Mouse (Mus musculus): ENCODE results near the gene Slc2a4. TPM values are rescaled to one million over a fixed set of nuclear protein-coding genes. Genes with fewer than 3 reads are reported as not detected.

Slc2a4 gene
- total RNA-seq, 2 experiments from 2014 or later, result 158 to 236 TPM

DNA sequence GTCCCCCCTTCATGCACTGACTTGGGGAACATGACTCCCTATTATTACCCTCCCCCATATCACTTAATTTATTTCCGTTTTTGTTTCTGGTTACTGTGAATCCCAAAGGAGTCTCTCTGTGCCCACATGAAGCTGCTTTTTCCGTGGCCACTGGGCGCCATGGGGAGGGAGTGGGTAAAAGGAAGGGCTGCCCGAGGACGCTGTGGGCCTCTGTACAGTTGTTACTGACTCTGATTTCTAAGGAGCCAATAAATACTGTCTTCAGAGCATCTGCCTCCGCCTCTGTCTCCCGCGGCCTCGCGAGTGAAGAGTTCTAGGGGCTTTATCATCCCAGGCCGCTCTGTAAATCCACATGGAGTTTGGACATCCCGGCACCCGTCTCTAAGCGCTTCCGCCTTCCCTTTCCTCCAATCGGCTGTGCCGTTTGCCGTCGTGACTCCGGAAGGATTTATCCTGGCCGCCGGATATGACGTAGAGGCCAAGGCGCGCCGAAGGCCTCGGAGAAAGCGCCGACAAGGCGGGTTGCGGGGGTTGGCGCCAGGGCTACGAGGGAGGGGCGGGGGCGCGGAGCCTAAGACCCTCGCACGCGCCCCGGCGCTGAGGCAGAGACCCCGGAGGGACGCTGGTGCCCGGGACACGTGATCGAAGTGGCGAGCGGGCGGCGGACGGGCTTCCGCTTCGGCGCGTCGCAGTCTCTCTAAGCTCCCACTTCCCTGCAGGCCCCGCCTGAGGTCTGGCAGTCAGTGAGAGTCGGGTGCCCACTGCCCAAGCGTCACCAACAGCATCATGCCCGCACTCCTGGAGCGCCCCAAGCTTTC lies 34.2 kb downstream of the Slc2a4 start, which contains the start of gene Gps2:
TSS of gene Gps2 (plus strand) at position 335 of the 818 bp plus-strand sequence.
- intact Hi-C loops (cut with DNase I; ENCODE audit: low total_unique reads), result no loop called here
- DNase-seq, result peak; percentile 93

DNA sequence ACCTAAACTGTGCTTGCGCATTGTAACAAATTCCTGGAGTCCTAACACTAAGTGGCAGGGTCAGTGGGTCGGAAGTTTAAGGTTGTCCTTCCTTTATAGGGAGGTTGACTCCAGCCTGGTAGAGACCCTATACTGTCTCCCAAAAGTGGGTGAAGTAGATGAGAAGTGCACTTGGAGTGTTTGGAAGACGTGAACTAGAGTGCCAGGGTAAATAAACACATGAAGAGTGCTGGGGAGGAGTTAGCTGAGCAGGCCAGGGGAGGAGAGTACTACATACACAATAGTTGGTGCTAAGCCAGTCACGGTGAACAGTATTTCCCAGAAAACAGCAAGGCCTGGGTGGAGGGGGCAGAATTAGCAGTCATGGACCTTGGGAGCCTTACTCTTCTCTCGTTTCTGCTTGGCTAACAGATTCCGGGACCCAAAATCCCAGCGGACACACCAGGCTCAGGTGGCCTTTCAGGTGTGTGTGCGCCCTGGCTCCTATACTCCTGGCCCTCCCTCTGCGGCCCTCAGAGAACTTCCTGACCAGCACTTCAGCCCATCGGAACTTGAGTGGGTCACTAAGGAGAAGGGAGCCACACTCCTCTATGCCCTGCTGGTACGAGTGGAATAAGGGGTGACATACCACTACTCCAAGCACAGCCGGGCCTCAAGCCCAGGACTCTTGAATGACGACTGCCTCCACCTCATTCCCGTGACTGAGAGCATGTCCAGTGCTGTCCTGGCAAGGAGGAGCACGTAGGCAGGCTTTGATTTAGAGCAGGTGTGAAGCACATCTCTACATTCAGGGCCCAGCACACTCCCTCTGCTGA lies 35.1 kb downstream of the Slc2a4 start:
- intact Hi-C loops (cut with DNase I; ENCODE audit: low total_unique reads), result no loop called here
- no peak for DNase-seq

GRCm38 (mm10) chr11:69911701-69912100 lies 36.3 kb downstream of the Slc2a4 start:
- no peak for DNase-seq
- intact Hi-C loops (cut with DNase I; ENCODE audit: low total_unique reads), result no loop called here

- intact Hi-C loops (cut with DNase I; ENCODE audit: low total_unique reads), result no loop called here
- no peak for DNase-seq
Measured at GRCm38 (mm10) chr11:69910781-69911560, 37.0 kb downstream of the Slc2a4 start.

DNA sequence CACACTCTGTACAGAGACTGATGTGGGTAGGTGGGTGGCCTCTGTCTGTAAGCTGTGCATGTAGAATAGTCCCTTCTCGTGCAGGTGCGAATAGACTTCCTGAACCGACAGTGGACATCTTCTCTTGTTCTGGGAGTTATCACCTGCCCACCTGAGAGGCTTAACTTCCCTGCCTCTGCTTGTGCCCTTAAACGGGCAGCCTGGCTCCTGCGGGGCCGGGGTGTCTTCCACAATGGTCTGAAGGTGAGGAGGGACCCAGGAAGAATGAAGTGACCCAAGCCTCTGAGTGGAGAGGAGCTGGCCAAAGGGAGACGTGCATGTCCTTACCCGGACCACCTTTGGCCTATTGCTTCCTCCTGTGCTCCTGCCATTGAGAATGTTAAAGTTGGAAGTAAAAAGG lies 37.8 kb downstream of the Slc2a4 start:
- DNase-seq, result no peak

DNA sequence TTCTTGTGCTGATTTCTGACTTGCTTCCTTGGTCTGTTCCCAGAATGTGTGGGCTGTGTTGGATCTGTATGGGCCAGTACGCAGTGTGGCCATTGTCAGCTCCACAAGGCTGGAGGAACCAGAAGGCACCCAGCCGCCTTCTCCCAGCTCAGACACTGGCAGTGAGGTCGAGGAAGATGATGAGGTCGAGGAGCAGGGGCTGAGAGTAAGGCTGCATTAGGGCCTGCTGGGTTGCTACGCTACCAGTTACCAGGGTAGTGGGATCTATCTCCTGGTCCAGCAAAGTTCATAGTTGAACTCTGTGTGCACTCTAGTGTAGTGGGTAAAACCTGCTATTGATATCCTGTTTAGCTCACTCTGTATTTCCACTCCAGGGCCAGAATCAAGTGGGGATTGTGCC lies 38.8 kb downstream of the Slc2a4 start:
- no peak for DNase-seq
- intact Hi-C loops (cut with DNase I; ENCODE audit: low total_unique reads), result no loop called here

More for the DNA sequence above, 37.8 kb downstream of the Slc2a4 start:
- intact Hi-C loops (cut with DNase I; ENCODE audit: low total_unique reads), result no loop called here

DNA sequence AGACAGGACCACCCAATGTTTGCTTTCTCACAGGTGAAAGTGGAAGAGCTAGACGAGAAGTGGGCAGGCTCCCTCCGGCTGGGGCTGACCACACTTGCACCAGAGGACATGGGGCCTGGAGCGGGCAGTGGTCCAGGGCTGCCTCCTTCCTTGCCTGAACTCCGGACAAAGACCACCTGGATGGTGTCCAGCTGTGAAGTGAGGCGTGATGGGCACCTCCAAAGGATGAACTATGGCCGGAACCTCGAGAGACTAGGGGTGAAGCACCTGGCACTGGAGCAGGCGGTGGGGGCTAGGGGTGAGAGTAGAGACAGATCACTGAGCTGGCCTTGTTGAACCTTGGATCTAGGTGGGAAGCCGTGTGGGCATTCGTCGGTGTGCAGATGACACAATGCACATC lies 39.3 kb downstream of the Slc2a4 start:
- intact Hi-C loops (cut with DNase I; ENCODE audit: low total_unique reads), result no loop called here

DNA sequence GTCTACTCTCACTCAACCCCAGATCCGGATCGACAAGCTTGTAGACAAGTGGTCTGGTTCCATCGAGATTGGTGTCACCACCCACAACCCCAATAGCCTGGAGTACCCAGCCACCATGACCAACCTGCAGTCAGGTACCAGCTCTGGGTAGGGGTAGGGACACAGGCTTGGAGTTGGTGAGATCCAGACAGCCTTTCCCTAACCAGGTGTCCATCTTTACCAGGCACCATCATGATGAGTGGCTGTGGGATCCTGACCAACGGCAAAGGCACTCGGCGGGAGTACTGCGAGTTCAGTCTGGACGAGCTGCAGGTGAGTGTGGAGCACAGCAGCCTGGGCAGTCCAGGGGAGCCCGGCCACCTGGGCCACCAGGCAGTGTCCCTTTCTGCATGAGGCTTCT lies 43.7 kb downstream of the Slc2a4 start:
- intact Hi-C loops (cut with DNase I; ENCODE audit: low total_unique reads), result no loop called here
- no peak for DNase-seq

More for the DNA sequence above, 39.3 kb downstream of the Slc2a4 start:
- no peak for DNase-seq

- DNase-seq, result no peak
- intact Hi-C loops (cut with DNase I; ENCODE audit: low total_unique reads), result no loop called here
Measured at GRCm38 (mm10) chr11:69902972-69903371, 45.0 kb downstream of the Slc2a4 start.

DNA sequence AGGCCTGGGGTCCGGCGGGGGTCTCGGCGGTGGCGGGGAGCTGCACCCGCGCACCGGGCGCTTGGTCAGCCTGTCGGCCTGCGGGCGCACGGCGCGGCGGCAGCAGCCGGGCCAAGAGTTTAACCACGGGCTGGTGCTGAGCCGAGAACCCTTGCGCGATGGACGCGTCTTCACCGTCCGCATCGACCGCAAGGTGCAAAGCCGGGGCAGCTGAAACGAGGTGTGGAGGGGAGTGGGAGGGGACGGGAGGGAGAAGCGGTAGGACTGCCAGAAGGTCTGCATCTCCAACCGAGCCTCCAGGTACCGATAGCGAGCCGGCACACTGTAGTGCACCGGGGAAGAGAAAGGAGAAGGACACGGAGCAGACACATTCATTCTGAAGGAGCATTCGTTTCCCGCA lies 46.0 kb downstream of the Slc2a4 start:
- DNase-seq, result peak; percentile 39
- intact Hi-C loops (cut with DNase I; ENCODE audit: low total_unique reads), result no loop called here

DNA sequence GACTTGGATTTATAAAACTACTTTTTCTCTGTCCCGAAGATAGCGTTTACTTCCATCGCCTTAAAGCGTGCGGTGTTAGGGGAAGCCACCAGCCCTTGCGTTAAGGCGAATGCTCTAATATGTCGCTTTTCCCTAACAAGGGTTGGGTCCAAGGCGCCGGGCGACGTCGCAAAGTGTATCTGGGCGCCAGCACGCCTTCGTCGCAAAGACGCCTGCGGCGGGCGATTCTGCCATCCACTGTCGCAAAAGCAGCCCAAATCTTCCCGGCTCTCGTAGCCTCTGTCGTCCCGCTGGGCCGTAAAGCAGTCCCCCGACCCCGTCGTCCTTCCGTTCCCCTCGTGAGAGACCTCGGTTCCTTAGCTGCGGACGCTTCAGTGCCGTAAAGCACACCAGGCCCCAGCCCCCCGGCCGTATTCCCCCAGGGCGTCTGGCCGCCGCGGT lies 46.6 kb downstream of the Slc2a4 start:
- intact Hi-C loops (cut with DNase I; ENCODE audit: low total_unique reads), result no loop called here
- DNase-seq, result peak; percentile 96

DNA sequence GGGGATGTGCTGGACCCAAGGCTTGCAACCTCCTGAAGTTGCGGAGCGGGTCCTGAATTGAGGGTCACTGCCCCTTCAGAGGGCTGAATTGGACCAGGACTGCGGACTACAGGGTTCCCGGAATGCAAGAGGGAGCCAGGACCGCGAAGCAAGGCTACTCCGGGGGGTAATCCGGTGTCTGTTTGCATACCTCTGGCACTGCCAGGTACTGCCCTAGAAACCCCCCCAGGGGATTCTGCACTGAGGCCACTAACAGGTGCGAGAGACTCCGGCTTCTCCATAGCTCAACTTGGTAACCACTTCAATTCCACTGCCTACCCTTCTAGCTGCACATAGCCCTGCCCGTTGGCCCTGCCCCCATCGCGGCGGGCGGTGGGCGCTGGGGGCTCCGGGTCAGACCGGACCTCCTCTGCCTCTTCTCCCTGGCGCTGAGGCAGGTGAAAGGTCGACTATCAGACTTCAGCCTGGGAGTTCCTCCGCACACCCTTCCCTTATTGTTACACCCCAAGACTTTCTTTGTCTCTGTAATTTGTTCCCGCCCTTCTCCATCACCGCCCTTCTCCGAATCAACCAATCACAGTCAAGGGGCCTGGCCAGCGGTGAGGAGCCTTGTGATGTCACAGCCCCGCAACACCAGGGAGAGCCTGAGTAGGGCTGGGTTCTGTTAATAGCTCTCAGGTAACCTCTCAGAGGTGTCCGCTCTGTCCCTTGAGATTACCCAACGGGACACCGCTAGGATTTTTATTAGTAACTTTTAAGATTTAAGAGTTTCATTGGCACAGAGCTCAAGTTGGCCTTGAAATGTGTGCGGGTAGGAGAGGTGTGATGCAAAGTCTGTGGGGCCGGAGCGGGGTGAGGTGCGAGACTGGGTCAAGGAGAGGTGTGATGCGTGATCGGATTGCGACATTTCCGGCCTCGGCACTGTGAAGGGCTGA lies 47.2 kb downstream of the Slc2a4 start, which contains the start of the genes 2810408A11Rik and Neurl4:
TSS of gene 2810408A11Rik (minus strand) at position 517 of the 935 bp plus-strand sequence.
TSS of gene Neurl4 (plus strand) at position 602 of the 935 bp plus-strand sequence.
- intact Hi-C loops (cut with DNase I; ENCODE audit: low total_unique reads), result no loop called here
- peak; percentile 87 for DNase-seq

- intact Hi-C loops (cut with DNase I; ENCODE audit: low total_unique reads), result loop anchor here (10.0 kb wide), 1 partner anchor 55 kb away; the partner anchor contains the start of gene Plscr3
- no peak for DNase-seq
Measured at GRCm38 (mm10) chr11:69899870-69900269, 48.1 kb downstream of the Slc2a4 start.

- intact Hi-C loops (cut with DNase I; ENCODE audit: low total_unique reads), result loop anchor here (10.0 kb wide), 1 partner anchor 50 kb away; the partner anchor contains the start of gene Plscr3
Measured at GRCm38 (mm10) chr11:69895291-69895690, 52.7 kb downstream of the Slc2a4 start, which contains the start of gene Acap1. Gene Acap1, minus strand, starts transcription at chr11:69895539.

GRCm38 (mm10) chr11:69894671-69895070 lies 53.3 kb downstream of the Slc2a4 start:
- DNase-seq, result no peak

More at GRCm38 (mm10) chr11:69895291-69895690, 52.7 kb downstream of the Slc2a4 start, which contains the start of gene Acap1:
- no peak for DNase-seq

More at GRCm38 (mm10) chr11:69894671-69895070, 53.3 kb downstream of the Slc2a4 start:
- intact Hi-C loops (cut with DNase I; ENCODE audit: low total_unique reads), result loop anchor here (10.0 kb wide), 1 partner anchor 50 kb away; the partner anchor contains the start of gene Plscr3
